Mouse (Mus musculus) adrenal gland, adult 18-20 months (tissue): ENCODE results near the gene Lipn. TPM values are rescaled to one million over a fixed set of nuclear protein-coding genes. Genes with fewer than 3 reads are reported as not detected.

ENCODE experiments used
- microRNA-seq, 2 experiments: library from miRNA; unstranded; fragments of <30 nt; microRNA quantifications; one replicate each; pipeline ENCODE4 v1.2.0; 2021; ENCODE audit warnings: borderline number of aligned reads in 2 of 2
- total RNA-seq, 2 experiments: library from RNA; stranded (reverse); gene quantifications; 1 replicate in 1 of 2; 2 replicates in 1 of 2; pipeline ENCODE4 v1.2.3; 2021

Lipn gene
- total RNA-seq, 2 experiments from 2014 or later: not detected

Small RNAs within 50 kb of the gene (microRNA-seq; reads per million reads assigned to microRNA genes)
- 0 reads per million in 2 experiments for gene Gm23334

Other genes starting within 250 kb of the Lipn start
- not detected for gene Lipf, start 106.2 kb upstream of the Lipn start, total RNA-seq
- under 1 TPM in 1 of 2 experiments, not detected in 1; 0.13 TPM for gene Lipk, start 59.1 kb upstream of the Lipn start, total RNA-seq
- not detected for gene Lipm, start 33.6 kb downstream of the Lipn start, total RNA-seq
- not detected for gene Ankrd22, start 98.7 kb downstream of the Lipn start, total RNA-seq
- 1 to 10 TPM; 3.2 to 4.7 TPM for gene Stambpl1, start 124.9 kb downstream of the Lipn start, total RNA-seq
- gene Acta2, start 188.2 kb downstream of the Lipn start, total RNA-seq: 10 to 100 TPM; 41.4 to 97.6 TPM
- gene Fas, start 223.3 kb downstream of the Lipn start, total RNA-seq: 10 to 100 TPM in 1 of 2 experiments, 1 to 10 TPM in 1; 8.5 to 10.7 TPM